Mouse (Mus musculus) heart, adult 2 months (tissue): ENCODE data around the gene Tmprss9.

Experiments used
- CTCF ChIP-seq: fragments of 200-600 bp; IDR thresholded peaks from 2 replicates; pipeline ENCODE4 v1.8.1; 2022; ENCODE audit warnings: antibody characterized with exemption, mild to moderate bottlenecking, moderate library complexity
- EP300 ChIP-seq: fragments of 200-500 bp; IDR thresholded peaks from 2 replicates; pipeline ENCODE4 v1.6.1; 2011; ENCODE audit warnings: low read depth, low read length, control low read depth; ENCODE audit not compliant: insufficient read depth
- POLR2A ChIP-seq: fragments of 200-500 bp; IDR thresholded peaks from 2 replicates; pipeline ENCODE4 v1.6.1; 2011; ENCODE audit warnings: mild to moderate bottlenecking, low read depth, low read length, control low read depth; ENCODE audit not compliant: insufficient read depth

GRCm38 (mm10) chr10:80904709-80905108 lies 33.1 kb downstream of the Tmprss9 start:
- TF ChIP-seq EP300 = no peak
- no peak for TF ChIP-seq POLR2A
- TF ChIP-seq CTCF = no peak
